Mouse (Mus musculus) v-Abl transformed pro-B cells (cell line): ENCODE results near the gene Slc1a2.

Source experiments
- in situ Hi-C, 2 experiments: fragments of 400-800 bp; cut with MboI; formaldehyde crosslinking; loops; one replicate each; pipeline ENCODE4 v1.15.1; 2025; ENCODE audit not compliant: unreplicated experiment in 2 of 2

The Slc1a2 gene

GRCm38 (mm10) chr2:102805761-102806496, 147.5 kb downstream of the Slc1a2 start:
- in situ Hi-C loops: no loop called here

DNA sequence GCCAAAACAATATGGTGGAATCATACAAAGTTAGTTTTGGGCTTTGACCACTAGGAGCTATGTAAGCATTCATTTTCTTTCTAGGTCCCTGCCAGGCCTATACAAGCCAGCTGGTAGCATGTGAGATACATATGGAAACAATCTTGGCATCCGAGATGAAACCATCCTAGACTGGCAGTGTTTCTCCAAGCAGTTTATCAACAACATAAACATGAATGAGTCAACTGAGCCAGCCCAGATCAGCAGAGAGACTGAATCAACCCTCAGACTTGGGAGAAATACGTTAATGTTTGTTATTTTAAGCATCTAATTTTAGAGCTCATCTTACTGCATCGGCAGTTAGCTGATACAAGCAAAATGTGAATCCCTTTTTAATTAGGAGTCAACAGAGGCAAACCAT, 149.2 kb downstream of the Slc1a2 start:
- in situ Hi-C loops: no loop called here

- in situ Hi-C loops: no loop called here
Measured at GRCm38 (mm10) chr2:102809436-102809835, 151.0 kb downstream of the Slc1a2 start.

GRCm38 (mm10) chr2:102812756-102813155, 154.3 kb downstream of the Slc1a2 start:
- in situ Hi-C loops: no loop called here

- in situ Hi-C loops: no loop called here
Measured at GRCm38 (mm10) chr2:102815289-102815809, 156.9 kb downstream of the Slc1a2 start.

DNA sequence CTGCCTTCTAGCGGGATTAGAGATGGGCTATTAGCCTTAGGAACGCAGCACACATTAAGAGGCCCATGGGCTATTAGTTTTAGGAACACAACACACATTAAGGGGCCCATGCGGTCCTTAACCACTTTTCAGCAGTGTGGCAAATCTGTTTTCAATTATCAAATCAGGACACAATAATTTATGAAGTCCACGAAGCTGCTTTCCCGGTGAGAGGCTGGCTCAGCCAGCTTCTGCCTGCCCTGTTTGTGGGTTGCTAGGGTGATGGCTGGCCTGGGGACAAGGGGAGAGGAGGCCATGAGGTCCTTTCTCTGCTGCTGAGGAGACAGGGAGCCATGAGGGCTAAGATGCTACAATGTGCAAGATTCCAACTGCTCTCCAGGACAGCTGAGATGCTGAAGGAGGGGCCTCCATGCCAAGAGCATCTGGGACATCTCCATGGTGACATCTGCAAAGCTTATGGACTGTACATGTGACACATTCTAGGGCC, 161.8 kb downstream of the Slc1a2 start:
- in situ Hi-C loops: no loop called here

GRCm38 (mm10) chr2:102820790-102821189, 162.3 kb downstream of the Slc1a2 start:
- in situ Hi-C loops: no loop called here

DNA sequence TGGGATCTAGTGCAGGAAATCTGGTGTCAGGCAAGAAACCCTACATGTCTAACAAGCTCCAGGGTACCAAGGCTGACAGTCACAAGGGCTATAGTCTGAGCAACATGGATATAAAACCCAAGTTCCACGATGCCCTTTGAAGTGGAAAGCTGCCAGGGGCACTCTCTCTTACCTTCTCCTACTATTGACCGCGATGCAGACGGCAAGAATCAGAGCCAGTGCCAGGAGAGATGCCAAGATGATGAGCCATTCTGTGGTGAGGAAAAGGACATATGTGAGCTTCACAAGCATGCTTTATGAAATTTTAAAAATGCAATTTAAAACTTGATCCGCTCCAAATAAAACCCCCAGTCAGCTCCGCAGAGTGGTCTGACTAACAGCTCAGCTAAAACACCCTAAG, 163.6 kb downstream of the Slc1a2 start:
- in situ Hi-C loops: no loop called here

GRCm38 (mm10) chr2:102825961-102826633, 167.6 kb downstream of the Slc1a2 start:
- in situ Hi-C loops: no loop called here

- in situ Hi-C loops: no loop called here
Measured at GRCm38 (mm10) chr2:102827841-102828240, 169.4 kb downstream of the Slc1a2 start.

DNA sequence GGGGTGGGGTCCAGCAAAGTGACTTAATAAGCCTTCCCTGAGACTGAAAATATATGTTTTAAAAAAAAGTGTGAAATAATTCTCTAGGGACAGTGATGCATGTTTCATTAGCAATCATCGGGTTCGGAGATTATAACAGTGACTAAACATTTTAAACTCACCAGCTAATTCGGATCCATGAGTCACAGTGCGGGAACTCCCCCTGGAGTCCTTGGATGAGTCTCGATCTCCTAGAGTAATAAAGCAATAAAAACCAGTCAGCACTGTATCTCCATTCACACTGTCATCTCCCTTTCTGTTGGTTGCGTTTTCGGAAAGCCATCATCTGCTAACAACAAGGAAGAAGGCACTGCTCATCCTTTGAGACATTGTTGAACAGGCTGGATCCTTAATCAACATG, 169.9 kb downstream of the Slc1a2 start:
- in situ Hi-C loops: no loop called here

DNA sequence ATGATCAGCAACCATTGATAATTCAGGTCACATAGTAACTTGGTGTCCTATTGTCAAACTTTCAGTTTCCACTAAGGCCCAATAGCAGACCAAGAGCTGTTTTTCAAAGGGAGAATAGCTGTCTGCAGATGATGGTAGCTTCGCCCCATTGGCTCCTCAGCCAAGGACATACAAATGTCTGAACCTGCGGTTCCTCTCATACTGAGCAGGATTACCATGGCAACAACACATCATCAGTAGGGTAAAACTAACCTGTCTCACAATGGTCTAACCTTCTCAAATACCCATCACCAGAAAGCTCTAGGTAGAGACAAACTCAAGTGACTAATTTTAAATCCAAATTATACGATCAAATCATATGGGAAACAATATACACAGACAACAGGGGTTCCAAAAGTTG, 170.7 kb downstream of the Slc1a2 start:
- in situ Hi-C loops: no loop called here

DNA sequence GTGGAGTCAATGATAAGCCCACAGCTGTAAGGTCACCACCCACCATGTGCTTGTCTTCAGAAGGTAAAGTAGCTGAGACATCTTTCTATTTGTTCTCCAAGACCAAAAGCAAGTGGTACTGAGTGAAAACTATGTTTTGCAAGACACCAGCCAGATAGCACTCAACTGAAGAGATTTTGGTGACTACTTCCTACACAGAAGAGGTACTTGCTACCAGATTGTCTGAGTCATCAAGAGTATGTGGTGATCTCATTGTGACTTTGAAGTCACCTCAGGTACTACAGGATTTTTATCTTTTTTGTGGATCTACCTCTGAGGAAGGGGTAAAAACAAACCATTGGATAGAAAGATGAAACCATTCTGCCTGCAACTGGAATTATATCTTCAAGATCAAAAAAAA, 173.1 kb downstream of the Slc1a2 start:
- in situ Hi-C loops: no loop called here

DNA sequence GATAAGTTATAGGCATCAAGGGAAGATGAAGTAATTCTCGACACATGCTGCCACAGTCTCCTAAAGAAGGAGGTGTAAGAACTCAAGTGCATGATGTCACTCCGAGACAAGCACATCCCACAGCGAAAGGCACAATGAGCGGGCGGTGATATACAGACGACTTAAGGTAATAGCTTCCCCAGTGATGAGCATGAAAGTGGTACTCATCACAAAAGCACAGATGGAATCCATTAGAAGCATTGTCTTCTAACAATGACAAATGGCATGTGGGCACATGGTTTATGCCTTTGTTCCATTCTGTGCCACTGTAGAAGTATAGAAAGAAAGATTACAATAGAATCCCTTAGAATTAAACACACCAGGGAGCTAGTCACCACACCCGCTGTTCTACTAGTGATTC, 179.7 kb downstream of the Slc1a2 start:
- in situ Hi-C loops: no loop called here
